Mouse (Mus musculus) olfactory bulb, adult 2 months (tissue): ENCODE results near the gene Esr1.

Experiments used
- CTCF ChIP-seq: fragments of 200-500 bp; IDR thresholded peaks from 2 replicates; pipeline ENCODE4 v1.5.1; 2012; ENCODE audit warnings: low read depth, mild to moderate bottlenecking, low read length, moderate library complexity; ENCODE audit not compliant: insufficient read depth
- POLR2A ChIP-seq: fragments of 200-500 bp; IDR thresholded peaks from 2 replicates; pipeline ENCODE4 v1.6.1; 2012; ENCODE audit warnings: mild to moderate bottlenecking, low read depth, low read length, moderate library complexity; ENCODE audit not compliant: insufficient read depth

- no peak for TF ChIP-seq CTCF
- no peak for TF ChIP-seq POLR2A
Measured at GRCm38 (mm10) chr10:4632211-4632704, 20.9 kb downstream of the Esr1 start.
